Mouse (Mus musculus) central nervous system, embryonic 14 days (tissue): ENCODE results near the gene Prelp. TPM values are rescaled to one million over a fixed set of nuclear protein-coding genes. Genes with fewer than 3 reads are reported as not detected.

ENCODE experiments used
- polyA plus RNA-seq: library from polyadenylated mRNA; depleted of rRNA; stranded (reverse); fragments of >200 nt; gene quantifications from 2 replicates; pipeline ENCODE4 v1.2.3, GENCODE M21; 2012; rRNA removed

Prelp gene
- 3.5 and 7.1 TPM in 2 replicates for polyA plus RNA-seq

DNA sequence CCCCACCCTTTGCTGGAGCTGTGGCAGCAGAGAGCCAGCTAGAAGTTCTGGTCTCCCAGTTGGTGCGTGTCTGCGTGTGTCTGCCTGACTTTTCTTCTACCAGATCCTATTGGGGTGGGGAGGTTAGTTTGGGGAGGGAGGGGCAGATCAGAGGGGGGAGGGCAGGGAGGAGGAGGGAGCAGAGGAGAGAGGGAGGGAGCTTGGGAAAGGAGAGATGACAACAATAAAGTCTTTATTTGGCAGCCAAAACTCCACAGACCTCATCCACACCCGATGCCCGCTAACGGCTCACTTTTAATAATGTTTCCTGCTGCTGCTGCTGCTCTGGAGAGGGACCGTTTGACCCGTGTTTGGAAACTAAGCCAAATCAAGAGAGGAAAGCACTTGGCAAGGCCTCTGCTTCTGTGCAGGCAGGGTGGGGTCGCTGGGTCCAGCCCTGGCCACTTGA lies at the start of gene Prelp:
Prelp (minus strand) TSS at position 111 of the 448 bp plus-strand sequence.

DNA sequence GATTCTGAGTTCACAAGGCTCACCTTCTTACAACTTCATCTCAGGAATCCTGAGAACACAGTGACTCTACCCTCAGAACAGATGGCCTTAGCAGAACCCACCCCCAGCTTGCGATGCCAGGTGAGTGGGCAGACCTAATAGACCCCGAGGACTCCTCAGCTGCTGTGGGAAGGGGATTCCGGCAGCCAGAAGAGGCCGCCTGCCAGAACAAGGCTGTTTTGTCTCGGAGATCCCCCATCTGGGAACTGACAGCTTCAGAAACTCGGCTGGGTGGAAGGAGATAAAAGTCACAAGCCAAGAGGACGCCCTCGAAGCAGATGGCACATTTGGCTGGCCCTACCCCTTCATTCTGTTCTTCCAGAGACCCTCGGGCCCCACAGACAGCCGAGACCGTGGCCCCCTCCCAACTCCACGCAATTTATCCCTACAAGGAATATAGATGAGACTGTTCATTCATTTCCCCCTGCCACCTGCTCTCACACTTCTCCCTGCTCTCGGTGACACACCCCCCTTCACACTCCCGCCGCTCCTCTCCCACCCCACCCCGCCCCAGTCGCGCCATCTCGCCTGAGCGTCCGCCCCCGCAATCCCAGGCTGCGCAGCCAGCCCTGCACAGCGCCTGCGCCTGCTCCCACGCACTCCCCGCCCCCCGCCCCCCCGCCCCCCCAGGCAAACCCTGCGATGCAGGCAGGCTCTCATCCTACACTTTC lies 13.1 kb downstream of the Prelp start, which contains the start of gene Optc:
Optc (minus strand) TSS at position 51 of the 710 bp plus-strand sequence.

Other genes with a start within 250 kb of the Prelp start
- 0.36 and 0.76 TPM in 2 replicates for gene Lax1, start 231.3 kb downstream of the Prelp start, polyA plus RNA-seq
- gene Atp2b4, start 120.4 kb downstream of the Prelp start, polyA plus RNA-seq, result 15.0 and 18.1 TPM in 2 replicates
- gene Optc, start 13.4 kb downstream of the Prelp start, polyA plus RNA-seq, result 8.3 and 8.4 TPM in 2 replicates
- gene Fmod, start 115.8 kb upstream of the Prelp start, polyA plus RNA-seq, result 8.1 and 14.9 TPM in 2 replicates
- 38.3 and 60.7 TPM in 2 replicates for gene Btg2, start 157.7 kb upstream of the Prelp start, polyA plus RNA-seq
- 0.16 and 0.20 TPM in 2 replicates for gene Chit1, start 189.8 kb upstream of the Prelp start, polyA plus RNA-seq